Mouse (Mus musculus): Measurements from ENCODE around the gene Ggcx.
"Not testable (repeated sequence)": the region's sequence is repeated elsewhere in the genome, so short reads cannot be mapped to it uniquely, and the experiment has no call there.

Gene Ggcx

GRCm38 (mm10) chr6:72429061-72429842 is 15.1 kb downstream of the Ggcx start:
- DNase-seq (ENCODE audit: extremely low spot score), result no peak

GRCm38 (mm10) chr6:72430989-72431921 is 17.1 kb downstream of the Ggcx start:
- peak; percentile 40 for DNase-seq (ENCODE audit: extremely low spot score)

- DNase-seq (ENCODE audit: extremely low spot score), result no peak
Observed at GRCm38 (mm10) chr6:72432153-72432552, 18.0 kb downstream of the Ggcx start.

- peak; percentile 26 for DNase-seq (ENCODE audit: extremely low spot score)
Observed at GRCm38 (mm10) chr6:72438226-72438625, 24.1 kb downstream of the Ggcx start.

- peak; percentile 82 for DNase-seq (ENCODE audit: extremely low spot score)
Observed at GRCm38 (mm10) chr6:72438862-72439354, 24.8 kb downstream of the Ggcx start.

- peak; percentile 97 for DNase-seq (ENCODE audit: extremely low spot score)
Observed at GRCm38 (mm10) chr6:72439355-72440185, 25.5 kb downstream of the Ggcx start, which contains the start of gene Mat2a. Gene Mat2a, minus strand, starts transcription at chr6:72439558.

- DNase-seq (ENCODE audit: extremely low spot score), result no peak
Observed at GRCm38 (mm10) chr6:72440186-72440990, 26.3 kb downstream of the Ggcx start.

GRCm38 (mm10) chr6:72442921-72443604 is 29.0 kb downstream of the Ggcx start:
- DNase-seq (ENCODE audit: extremely low spot score), result no peak

- DNase-seq (ENCODE audit: extremely low spot score), result no peak
Observed at GRCm38 (mm10) chr6:72445011-72445410, 30.9 kb downstream of the Ggcx start.

- DNase-seq (ENCODE audit: extremely low spot score), result no peak
Observed at GRCm38 (mm10) chr6:72447487-72447886, 33.4 kb downstream of the Ggcx start.

- not testable (repeated sequence) for DNase-seq (ENCODE audit: extremely low spot score)
Observed at GRCm38 (mm10) chr6:72451778-72452177, 37.7 kb downstream of the Ggcx start.

- no peak for DNase-seq (ENCODE audit: extremely low spot score)
Observed at GRCm38 (mm10) chr6:72452329-72452728, 38.2 kb downstream of the Ggcx start.

GRCm38 (mm10) chr6:72453578-72453977 is 39.5 kb downstream of the Ggcx start:
- DNase-seq (ENCODE audit: extremely low spot score), result no peak

- no peak for DNase-seq (ENCODE audit: extremely low spot score)
Observed at GRCm38 (mm10) chr6:72454072-72454746, 40.1 kb downstream of the Ggcx start.

GRCm38 (mm10) chr6:72454833-72455373 is 40.8 kb downstream of the Ggcx start:
- DNase-seq (ENCODE audit: extremely low spot score), result no peak

- no peak for DNase-seq (ENCODE audit: extremely low spot score)
Observed at GRCm38 (mm10) chr6:72456567-72456966, 42.5 kb downstream of the Ggcx start.

- no peak for DNase-seq (ENCODE audit: extremely low spot score)
Observed at GRCm38 (mm10) chr6:72458418-72458817, 44.3 kb downstream of the Ggcx start.

GRCm38 (mm10) chr6:72458921-72459320 is 44.8 kb downstream of the Ggcx start:
- DNase-seq (ENCODE audit: extremely low spot score), result no peak
